Mouse (Mus musculus) C2C12 (cell line): ENCODE data around the gene Clybl.

Source experiments
- CTCF ChIP-seq: IDR thresholded peaks from one replicate; pipeline ENCODE4 v1.5.1; 2011; ENCODE audit not compliant: control insufficient read depth, insufficient read depth, insufficient read length
- FOSL1 ChIP-seq: IDR thresholded peaks from one replicate; pipeline ENCODE4 v1.8.0; 2011; ENCODE audit warnings: mild to moderate bottlenecking, low read length; ENCODE audit not compliant: poor library complexity, insufficient read depth, severe bottlenecking
- MYOD1 ChIP-seq: IDR thresholded peaks from one replicate; pipeline ENCODE4 v1.6.1; 2011; ENCODE audit warnings: low read depth; ENCODE audit not compliant: control insufficient read depth, insufficient read length
- USF1 ChIP-seq: IDR thresholded peaks from one replicate; pipeline ENCODE4 v1.6.1; 2011; ENCODE audit warnings: low read depth, mild to moderate bottlenecking, control low read depth, moderate library complexity

- TF ChIP-seq CTCF (no peak), FOSL1 (no peak), USF1 (no peak), MYOD1 (no peak)
Observed at GRCm38 (mm10) chr14:122214126-122214525, 32.6 kb downstream of the Clybl start.
